In the genomic region with DNA sequence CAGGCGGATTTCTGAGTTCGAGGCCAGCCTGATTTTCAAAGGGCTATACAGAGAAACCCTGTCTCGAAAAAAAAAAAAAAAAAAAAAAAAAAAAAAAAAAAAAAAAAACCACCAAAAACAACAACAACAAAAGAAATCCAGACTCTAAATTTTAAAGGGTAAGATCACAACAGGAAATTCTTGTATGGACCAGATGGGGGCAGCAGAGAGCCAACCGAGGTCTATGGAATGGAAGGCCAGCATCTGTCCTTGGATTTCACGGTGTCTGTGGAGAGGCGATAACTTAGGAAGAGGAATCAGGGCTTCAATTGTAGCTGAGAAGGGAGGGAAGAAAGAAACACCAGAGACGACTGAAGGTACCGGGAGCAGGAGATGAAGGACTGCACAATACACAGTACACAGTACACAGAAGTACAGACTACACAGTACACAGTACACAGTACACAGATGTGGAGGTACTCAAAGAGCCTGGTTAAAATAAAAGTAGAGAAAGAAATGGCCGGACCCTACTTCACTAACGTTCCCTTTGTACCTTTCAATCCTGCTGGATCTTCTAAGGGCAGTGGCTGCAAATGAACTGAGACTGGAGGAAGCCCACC, we compare ENCODE assay signal across 8 mouse cellular contexts. TPM values are rescaled to one million over a fixed set of nuclear protein-coding genes. Genes with fewer than 3 reads are reported as not detected.
A peak's percentile ranks its signal among the peaks of the same experiment; 100 is the strongest.
DNase-seq lines count a peak whose midpoint lies in the region; ATAC-seq and TF ChIP-seq lines count a peak whose summit lies in the region.

No protein-coding gene starts in this region.

- no peaks in the 10 kb centered on the region for H3K36me3 ChIP-seq in heart, adult 2 months (ENCODE audit: control insufficient read depth, insufficient read depth, low read length)
- H3K36me3 ChIP-seq in heart, embryonic 12.5 days, result no peaks in the 10 kb centered on the region
- H3K36me3 ChIP-seq in forebrain, embryonic 13.5 days (ENCODE audit: poor library complexity, severe bottlenecking), result no peaks in the 10 kb centered on the region
- H3K36me3 ChIP-seq in small intestine, adult 2 months (ENCODE audit: control insufficient read depth, insufficient read depth, low read length), result no peaks in the 10 kb centered on the region

- no peak for ATAC-seq in heart, embryonic 12.5 days (ENCODE audit: insufficient number of reproducible peaks, low FRiP score)
- peak; percentile 83 for ATAC-seq in CD4-positive, CD25-positive, alpha-beta regulatory T cell, adult 4 months
- 0 out of 2 replicates have a peak, but pooled peaks have one; percentile 13 for ATAC-seq in forebrain, embryonic 13.5 days

- H3K4me1 ChIP-seq in heart, adult 2 months (ENCODE audit: control insufficient read depth, insufficient read depth, low read length), result no peaks in the 10 kb centered on the region
- H3K4me1 ChIP-seq in heart, embryonic 12.5 days (replicated peaks), result no peaks in the 10 kb centered on the region
- no peaks in the 10 kb centered on the region; the same call in 1 of the 2 replicates for H3K4me1 ChIP-seq in bone marrow, adult 2 months (ENCODE audit: control insufficient read depth, insufficient read depth, low read length)
- no peaks in the 10 kb centered on the region for H3K4me1 ChIP-seq in forebrain, embryonic 13.5 days
- H3K4me1 ChIP-seq in small intestine, adult 2 months (ENCODE audit: control insufficient read depth, insufficient read depth, insufficient read length, low read length), result no peaks in the 10 kb centered on the region

- no peaks in the 10 kb centered on the region for H3K79me2 ChIP-seq in heart, adult 2 months (replicated peaks; ENCODE audit: control insufficient read depth, insufficient read depth, low read length)

- peak; percentile 8 to 35 for DNase-seq in heart, adult 2 months
- peak; percentile 63 to 71 for DNase-seq in kidney, postnatal 4 days
- DNase-seq in lung, postnatal 14 days, result peak; percentile 68

- no peak for TF ChIP-seq POLR2A in heart, adult 2 months (IDR thresholded peaks at IDR 0.05; ENCODE audit: insufficient read depth, low read depth, low read length)
- TF ChIP-seq POLR2A in bone marrow, adult 2 months (IDR thresholded peaks at IDR 0.05; ENCODE audit: borderline replicate concordance, control insufficient read depth, low read depth, low read length), result no peak
- TF ChIP-seq POLR2A in small intestine, adult 2 months (IDR thresholded peaks at IDR 0.05; ENCODE audit: low read depth, low read length), result no peak

- no peak overlapping the region for H3K27ac ChIP-seq in heart, adult 2 months
- H3K27ac ChIP-seq in heart, embryonic 12.5 days (ENCODE audit: poor library complexity, severe bottlenecking), result no peak overlapping the region
- no peak overlapping the region for H3K27ac ChIP-seq in bone marrow, adult 2 months (ENCODE audit: control insufficient read depth, insufficient read depth, low read depth, low read length, poor library complexity)
- H3K27ac ChIP-seq in forebrain, embryonic 13.5 days, result no peak overlapping the region
- no peak overlapping the region for H3K27ac ChIP-seq in small intestine, adult 2 months (ENCODE audit: insufficient read depth, low read depth, low read length)

- intact Hi-C loops in heart, adult 2 months (cut with DNase I), result loop anchor here (5.0 kb wide), 1 partner anchor 564 kb away; no protein-coding TSS in a partner anchor

- peak; percentile 69 for TF ChIP-seq CTCF in heart, adult 2 months (IDR thresholded peaks at IDR 0.05)
- TF ChIP-seq CTCF in bone marrow, adult 2 months (IDR thresholded peaks at IDR 0.05; ENCODE audit: control insufficient read depth, insufficient read depth, low read length), result peak; percentile 49
- peak; percentile 74; the same call in 1 of the 2 replicates for TF ChIP-seq CTCF in small intestine, adult 2 months (IDR thresholded peaks at IDR 0.05; ENCODE audit: extremely low read depth, insufficient read length, insufficient replicate concordance, low read depth, low read length)

- WGBS in heart, adult 2 months, result 60% methylated on average over 10 of the region's 10 CpGs
- WGBS in heart, embryonic 12.5 days, result 61% methylated on average over 10 of the region's 10 CpGs
- 56% methylated on average over 10 of the region's 10 CpGs for WGBS in bone marrow, adult 2 months
- WGBS in forebrain, embryonic 13.5 days, result 70% methylated on average over 10 of the region's 10 CpGs
- 49% methylated on average over 10 of the region's 10 CpGs for WGBS in small intestine, adult 2 months

- TF ChIP-seq EP300 in heart, adult 2 months (IDR thresholded peaks at IDR 0.05; ENCODE audit: insufficient read depth, low read depth, low read length), result no peak

- H3K4me2 ChIP-seq in heart, embryonic 12.5 days, result no peak overlapping the region
- no peak overlapping the region for H3K4me2 ChIP-seq in forebrain, embryonic 13.5 days

- no peak overlapping the region for H3K4me3 ChIP-seq in heart, adult 2 months
- no peak overlapping the region for H3K4me3 ChIP-seq in heart, embryonic 12.5 days
- H3K4me3 ChIP-seq in bone marrow, adult 2 months (replicated peaks; ENCODE audit: control insufficient read depth, low read depth, low read length), result no peak overlapping the region
- H3K4me3 ChIP-seq in forebrain, embryonic 13.5 days, result no peak overlapping the region
- no peak overlapping the region for H3K4me3 ChIP-seq in small intestine, adult 2 months (ENCODE audit: low read depth, low read length)

- peaks cover 3% of the 10 kb centered on the region; the same call in 1 of the 2 replicates for H3K9me3 ChIP-seq in heart, embryonic 12.5 days (replicated peaks)
- no peaks in the 10 kb centered on the region for H3K9me3 ChIP-seq in forebrain, embryonic 13.5 days (replicated peaks)

- no peak overlapping the region for H3K9ac ChIP-seq in heart, adult 2 months (ENCODE audit: low read depth, low read length)
- H3K9ac ChIP-seq in heart, embryonic 12.5 days, result no peak overlapping the region
- H3K9ac ChIP-seq in forebrain, embryonic 13.5 days, result no peak overlapping the region

- no peaks in the 10 kb centered on the region for H3K27me3 ChIP-seq in heart, adult 2 months (ENCODE audit: control insufficient read depth, insufficient read depth, low read length)
- no peaks in the 10 kb centered on the region for H3K27me3 ChIP-seq in heart, embryonic 12.5 days (replicated peaks)
- no peaks in the 10 kb centered on the region for H3K27me3 ChIP-seq in forebrain, embryonic 13.5 days
- H3K27me3 ChIP-seq in small intestine, adult 2 months (ENCODE audit: control insufficient read depth, insufficient read depth, low read length), result no peaks in the 10 kb centered on the region

RNA-seq across cellular contexts. Expression of a gene that starts 13.1 kb away (rescaled TPM):
- 1 to 10 TPM in 1 of 2 experiments, under 1 TPM in 1; 0.70 to 1.0 TPM for total RNA-seq in heart, adult 2 months (2021)
- 0.88 and 1.7 TPM in 2 replicates for polyA plus RNA-seq in heart, adult 2 months (2012; rRNA removed)
- polyA plus RNA-seq in heart, embryonic 12.5 days (2016; fragmentation: Nextera tagmentation; extraction: Ambion mirVana), result 1.00 and 1.2 TPM in 2 replicates
- polyA plus RNA-seq in CD4-positive, CD25-positive, alpha-beta regulatory T cell, adult 4 months (2017; shearing (Covaris generic)), result 1 to 10 TPM; 1.2 to 1.9 TPM
- 2.9 and 5.7 TPM in 2 replicates for polyA plus RNA-seq in bone marrow, adult 2 months (2011; ENCODE audit: insufficient read depth, insufficient read length, low replicate concordance, missing spikeins)
- 0.04 TPM in 1 of 2 replicates, not detected in the other for polyA plus RNA-seq in forebrain, embryonic 13.5 days (2015; fragmentation: Nextera tagmentation; extraction: Ambion mirVana)
- polyA plus RNA-seq in small intestine, adult 2 months (2012; rRNA removed), result 0.90 and 1.2 TPM in 2 replicates
